Mouse (Mus musculus) midbrain, embryonic 15.5 days (tissue): Measurements from ENCODE around the gene Hsd17b13. TPM values are rescaled to one million over a fixed set of nuclear protein-coding genes. Genes with fewer than 3 reads are reported as not detected.

Experiments used
- polyA plus RNA-seq: library from polyadenylated mRNA; unstranded; fragments of >200 nt; fragmentation: Nextera tagmentation; extraction: Ambion mirVana; gene quantifications from 2 replicates; pipeline ENCODE4 v1.2.1, GENCODE M21; 2015

Gene Hsd17b13
- polyA plus RNA-seq, 1 experiment from 2014 or later: 0.19 TPM

Other genes with a start within 250 kb of the Hsd17b13 start
- gene Klhl8, start 66.2 kb downstream of the Hsd17b13 start, polyA plus RNA-seq: 45.2 and 46.4 TPM in 2 replicates
- 2.2 and 2.6 TPM in 2 replicates for gene Hsd17b11, start 44.5 kb upstream of the Hsd17b13 start, polyA plus RNA-seq
- 59.2 and 60.5 TPM in 2 replicates for gene Nudt9, start 68.9 kb upstream of the Hsd17b13 start, polyA plus RNA-seq
- gene Gm17660, start 100.2 kb upstream of the Hsd17b13 start, polyA plus RNA-seq: 0.63 TPM in 1 of 2 replicates, not detected in the other
- 167 and 185 TPM in 2 replicates for gene Sparcl1, start 136.3 kb upstream of the Hsd17b13 start, polyA plus RNA-seq
- 0.04 TPM in 1 of 2 replicates, not detected in the other for gene Dspp, start 193.3 kb upstream of the Hsd17b13 start, polyA plus RNA-seq
- gene Dmp1, start 225.2 kb upstream of the Hsd17b13 start, polyA plus RNA-seq: 0.48 and 0.73 TPM in 2 replicates